Mouse (Mus musculus): ENCODE measurements at regions not wholly inside any gene's neighbourhood (a gene's known extent, or its start where the extent isn't known, plus 50 kb on each side); places are given as distances from the start of the nearest gene placed in this dataset.

DNA sequence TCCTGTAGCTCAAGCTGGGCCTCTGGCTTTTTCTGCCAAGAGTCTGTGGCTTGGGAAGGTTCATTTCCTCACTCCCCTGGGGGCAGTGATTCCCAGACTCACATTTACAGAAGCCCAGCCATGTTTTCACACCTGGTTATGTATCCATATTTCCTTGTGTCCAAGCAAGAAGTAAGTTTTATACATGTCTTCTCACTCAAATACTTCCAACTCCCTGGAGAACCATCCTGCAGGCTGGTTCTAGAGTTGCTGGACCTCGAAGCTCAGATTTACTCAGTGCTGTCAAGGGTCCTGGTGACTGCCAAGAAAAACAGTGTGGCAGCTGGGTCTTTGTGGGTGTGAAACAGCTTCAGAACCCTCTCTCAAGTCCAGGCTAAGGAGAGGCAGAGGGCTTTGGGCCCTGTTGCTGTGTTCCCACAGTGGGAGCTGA lies 537.6 kb upstream of the Nrp1 start:
- no peak for DNase-seq

DNA sequence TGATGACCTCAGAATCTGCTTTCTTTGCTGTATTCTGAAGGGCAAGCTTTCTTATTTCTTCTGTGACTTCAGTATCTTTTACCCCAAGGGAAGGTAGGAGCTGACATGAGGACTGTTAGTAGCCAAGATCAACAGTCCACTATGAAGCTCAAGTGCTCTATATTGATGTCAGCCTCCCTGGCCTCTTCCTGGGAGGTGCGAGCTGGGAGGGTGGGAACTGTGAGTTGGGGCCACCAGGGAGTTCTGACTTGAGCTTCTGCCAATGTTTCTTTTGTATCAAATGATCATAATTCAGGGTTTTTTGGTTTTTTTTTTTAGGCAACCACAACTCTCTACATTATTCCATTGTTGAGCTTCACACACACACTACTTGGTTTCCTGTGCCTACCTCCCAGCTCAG lies 536.8 kb upstream of the Nrp1 start:
- no peak for DNase-seq

DNA sequence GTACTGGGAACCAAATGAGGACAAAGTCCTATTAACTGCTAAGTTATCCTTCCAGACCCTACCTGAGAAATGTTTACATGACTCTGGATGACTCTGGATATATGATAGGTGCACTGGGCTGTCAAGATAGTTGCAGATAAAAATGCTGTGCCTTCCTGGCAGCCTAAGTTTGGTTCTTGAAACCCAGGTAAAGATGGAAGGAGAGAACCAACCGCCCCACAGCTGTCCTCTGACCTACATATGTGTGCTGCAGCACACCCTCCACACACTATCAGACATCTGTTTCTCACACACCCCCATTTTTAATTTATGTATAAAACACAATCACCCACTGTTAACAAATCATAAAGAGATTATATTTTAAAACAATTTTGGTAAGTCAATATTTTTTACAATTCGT lies 533.4 kb upstream of the Nrp1 start:
- DNase-seq, result no peak

DNA sequence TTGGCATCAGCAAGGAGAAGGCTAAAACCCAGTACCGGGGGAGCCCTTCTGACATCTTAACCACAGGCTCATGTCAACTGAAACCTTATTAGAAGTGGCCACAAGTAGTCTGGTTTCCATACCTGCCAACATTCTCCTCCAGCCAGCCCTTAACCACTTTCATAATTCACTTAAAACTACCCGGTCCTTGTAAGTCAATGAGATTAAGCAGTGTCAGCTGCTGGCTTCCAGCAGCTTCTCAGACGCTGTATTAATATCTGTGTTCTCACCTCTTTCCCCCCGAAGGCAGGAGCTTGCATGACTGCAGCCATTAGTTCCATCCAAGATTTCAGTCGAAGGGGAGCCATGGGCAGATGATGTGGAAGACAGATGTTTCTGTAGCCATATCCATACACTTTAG lies 530.6 kb upstream of the Nrp1 start:
- DNase-seq, result no peak

DNA sequence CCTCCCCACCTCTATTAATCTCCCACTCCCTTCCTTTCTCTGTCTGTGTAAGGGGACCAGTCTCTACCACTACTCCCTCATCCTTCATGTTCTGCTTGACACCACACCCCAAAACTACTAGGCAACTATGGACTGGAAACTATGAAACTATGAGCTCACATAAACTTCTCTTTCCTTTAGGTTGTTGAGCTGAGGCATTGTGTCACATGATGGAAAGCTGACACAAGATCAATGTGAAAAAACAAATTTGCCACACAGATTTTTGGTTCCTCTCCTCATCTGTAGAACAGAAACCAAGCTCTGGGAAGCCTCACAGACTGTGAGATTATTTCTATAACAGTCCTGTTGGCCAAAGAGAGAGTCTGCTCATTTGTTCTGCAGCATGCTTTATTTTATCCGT lies 528.7 kb upstream of the Nrp1 start:
- no peak for DNase-seq

DNA sequence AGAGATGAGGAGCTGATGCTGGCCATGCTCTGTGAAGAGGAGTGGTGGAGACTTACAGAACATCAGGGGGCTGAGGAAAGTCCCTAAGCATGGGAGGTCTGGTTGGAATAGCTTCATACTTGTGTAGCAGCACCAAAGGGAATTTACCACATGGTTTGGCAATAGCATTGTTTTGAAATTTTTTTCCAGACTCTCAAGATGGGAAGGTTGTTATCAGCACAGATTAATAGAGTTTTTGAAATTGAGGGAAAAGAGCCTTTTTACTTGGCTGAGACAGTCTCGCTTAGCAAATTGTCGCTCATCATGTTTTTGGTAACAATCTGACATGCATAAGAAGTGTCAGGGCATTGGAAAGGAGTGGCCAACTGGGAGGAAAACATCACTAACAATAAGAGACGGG lies 524.4 kb upstream of the Nrp1 start:
- no peak for DNase-seq

DNA sequence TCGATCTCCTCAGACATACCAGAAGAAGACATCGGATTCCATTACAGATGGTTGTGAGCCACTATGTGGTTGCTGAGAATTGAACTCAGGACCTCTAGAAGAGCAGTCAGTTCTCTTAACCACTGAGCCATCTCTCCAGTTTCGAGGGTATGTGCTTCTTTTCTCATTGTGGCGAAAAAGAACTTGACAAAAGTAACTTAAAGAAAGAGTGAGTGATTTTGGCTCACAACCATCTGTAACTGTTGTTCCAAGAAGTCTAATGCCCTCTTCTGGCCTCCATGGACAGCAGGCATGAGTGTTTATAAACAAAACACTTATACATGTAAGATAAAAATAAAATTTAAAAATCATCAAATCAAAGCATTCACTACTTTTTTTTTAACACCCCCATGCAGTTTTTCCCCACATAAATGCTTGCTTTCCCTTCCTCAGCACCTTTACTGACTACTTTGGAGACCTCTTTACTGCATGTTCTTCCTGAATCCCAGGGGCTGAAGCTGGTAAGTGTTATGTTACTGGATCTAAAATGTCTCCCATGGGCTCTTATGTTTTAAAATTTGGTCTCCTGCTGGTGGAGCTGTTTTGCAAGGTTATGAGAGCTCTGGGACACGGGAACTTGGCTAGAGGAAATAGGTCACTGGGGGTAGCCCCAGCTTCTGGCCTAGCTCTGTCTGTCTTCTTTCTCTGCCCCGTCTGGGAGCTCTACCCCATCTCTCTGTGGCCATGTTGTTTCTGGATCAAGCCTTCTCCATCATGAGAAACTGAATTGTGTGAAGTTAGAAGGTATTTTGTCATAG lies 521.8 kb upstream of the Nrp1 start:
- DNase-seq, result no peak

DNA sequence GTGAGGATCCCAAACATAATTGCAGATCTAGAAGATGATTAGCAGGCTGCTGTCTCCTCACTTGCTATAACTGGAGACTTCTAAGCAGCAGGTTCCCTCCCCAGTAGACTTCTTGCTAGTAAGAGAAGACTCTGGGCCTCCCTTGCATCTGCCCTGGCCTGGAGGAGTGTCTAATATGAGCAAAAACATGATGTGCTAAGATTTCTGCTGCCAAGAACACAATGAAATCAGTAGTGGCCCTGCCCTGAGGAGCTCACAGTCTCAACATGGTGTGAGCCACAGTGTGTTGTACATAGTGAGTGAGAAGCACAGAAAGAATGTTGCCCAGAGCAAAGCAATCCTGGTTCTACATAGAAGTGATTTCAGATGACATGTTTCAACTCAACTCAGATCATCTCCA lies 520.1 kb upstream of the Nrp1 start:
- DNase-seq, result no peak

DNA sequence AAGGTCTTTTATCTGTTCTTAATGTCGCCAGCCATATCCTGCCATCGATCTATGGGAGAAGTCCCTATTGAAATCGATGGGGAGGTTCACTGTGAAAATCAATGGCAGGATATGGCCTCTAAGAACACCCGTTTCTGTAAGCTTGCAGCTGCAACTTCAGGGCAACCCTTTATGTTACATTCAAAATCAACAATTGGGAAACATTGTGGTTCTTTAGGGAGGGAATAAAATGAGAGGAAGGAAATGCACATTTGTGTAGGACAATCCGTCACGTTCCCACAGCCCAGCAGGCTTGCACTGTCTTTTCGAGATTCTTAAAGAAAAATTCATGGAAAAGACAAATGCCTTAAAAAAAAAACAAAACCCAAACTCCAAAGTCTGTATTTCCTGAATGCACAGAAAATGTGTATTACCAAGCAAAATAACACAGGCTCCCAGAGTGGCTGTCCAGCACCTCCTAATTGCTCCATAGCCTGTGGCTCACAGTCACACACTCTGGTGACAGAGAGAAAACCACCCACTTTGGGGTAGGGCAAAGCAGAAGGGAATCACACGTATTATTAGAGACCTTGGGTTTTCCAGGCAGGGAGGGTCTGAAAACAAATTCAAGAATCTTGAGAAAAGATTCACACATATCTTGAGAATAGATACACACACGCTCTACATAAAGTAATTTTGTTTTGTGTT lies 510.9 kb upstream of the Nrp1 start:
- DNase-seq, result no peak

DNA sequence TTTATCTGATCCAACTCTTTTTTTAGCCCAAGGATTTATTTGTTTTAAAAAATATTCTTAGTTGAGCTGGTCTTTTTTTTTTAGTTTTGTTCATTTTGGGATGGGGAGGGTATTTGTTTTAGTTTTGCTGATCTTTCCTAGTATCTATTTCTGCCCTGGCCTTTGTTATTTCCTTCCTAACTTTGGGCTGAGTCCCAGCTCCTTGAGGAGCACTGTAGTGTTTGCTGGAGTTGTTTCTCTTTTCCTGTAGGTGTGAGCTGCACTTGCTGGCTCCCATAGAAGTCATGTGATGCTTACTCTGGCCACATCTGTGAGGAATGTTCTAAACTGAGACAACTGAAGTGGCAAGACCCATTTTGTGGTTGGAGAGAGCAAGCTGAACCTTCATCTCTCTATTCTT lies 508.5 kb upstream of the Nrp1 start:
- DNase-seq, result peak; percentile 10 to 53

DNA sequence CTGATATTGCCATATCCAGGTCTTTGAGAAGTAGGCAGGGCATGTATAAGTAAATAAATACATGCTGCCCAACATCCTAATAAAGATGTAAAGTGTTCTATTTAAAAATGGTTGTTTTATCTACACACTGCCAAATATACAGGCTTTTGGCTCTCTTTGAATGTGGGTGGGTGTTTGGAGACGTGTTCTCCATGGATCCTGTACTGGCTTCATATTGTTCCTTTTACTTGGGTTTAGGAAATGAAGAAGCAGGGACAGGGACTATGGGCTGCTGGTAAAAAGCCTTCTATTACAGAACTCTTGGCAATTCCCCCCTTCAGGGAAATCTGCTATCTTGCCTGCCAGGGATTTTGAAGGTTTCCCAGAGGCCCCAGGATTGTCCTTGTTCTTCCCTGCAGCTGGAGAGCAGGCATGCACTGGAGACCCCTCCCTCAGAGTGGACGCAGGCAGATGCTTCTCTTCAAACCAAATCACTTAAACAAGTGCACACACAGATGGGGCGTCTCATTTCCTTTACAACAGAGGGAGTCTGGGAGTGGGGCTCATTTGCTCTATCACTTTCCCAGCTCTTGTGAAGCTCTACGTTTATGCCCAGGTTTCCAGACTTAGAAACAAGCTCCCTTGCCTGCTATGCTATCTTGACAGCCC lies 502.6 kb upstream of the Nrp1 start:
- no peak for DNase-seq

DNA sequence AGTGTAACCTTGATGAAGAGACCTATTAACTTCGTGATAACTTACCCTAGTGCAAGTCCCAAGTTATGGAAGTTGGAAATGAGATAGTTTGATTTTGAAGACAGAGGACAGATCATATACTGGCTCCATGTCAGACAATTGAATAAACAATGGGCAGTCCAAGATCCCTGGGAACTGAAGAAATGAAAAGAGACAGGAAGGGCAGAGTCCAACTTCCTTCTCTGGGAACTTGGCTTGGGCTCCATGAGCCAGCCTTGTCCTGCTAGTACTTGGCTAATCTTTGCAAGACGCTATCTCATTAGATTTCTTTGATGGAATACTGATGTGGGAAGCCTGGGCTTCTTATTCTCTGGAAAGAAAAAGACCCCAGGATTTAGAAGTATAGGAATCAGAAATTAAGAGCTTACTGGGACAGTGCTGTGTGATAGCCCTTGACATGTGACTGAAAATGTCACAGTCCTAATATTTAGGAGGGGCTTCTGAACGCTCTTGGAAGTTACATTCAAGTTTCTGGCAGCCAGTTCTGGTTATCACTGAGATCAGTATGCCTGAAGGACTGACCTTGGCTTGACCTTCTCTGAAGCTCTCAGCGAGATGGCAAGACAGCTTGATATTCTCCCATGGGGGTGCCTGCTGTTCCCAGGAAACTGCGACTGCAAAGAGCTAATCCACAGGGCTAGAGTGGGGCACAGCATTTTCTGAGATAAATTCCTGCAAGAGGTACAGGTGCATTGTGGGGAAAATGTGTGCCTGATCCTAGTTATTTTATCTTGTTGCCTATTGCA lies 501.9 kb upstream of the Nrp1 start:
- peak; percentile 10 to 22 for DNase-seq

DNA sequence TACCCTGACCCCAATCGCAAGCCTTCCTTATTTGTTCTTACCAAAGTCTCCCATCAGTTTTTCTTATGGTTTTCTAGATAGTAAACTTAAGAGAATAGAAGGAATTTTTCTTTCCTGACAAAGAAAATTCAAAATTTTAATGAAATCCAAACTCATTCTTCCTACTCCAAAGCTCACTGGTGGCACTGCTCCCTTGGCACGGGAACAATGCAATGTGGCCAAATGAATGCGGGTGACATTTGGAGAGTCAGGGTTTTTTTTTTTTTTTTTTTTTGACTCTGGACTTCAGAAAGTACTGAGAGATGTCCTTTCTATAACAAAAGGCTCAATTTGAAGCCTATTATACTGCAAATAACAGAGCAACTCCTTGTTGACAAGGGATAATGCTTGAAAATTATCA lies 499.4 kb upstream of the Nrp1 start:
- no peak for DNase-seq

DNA sequence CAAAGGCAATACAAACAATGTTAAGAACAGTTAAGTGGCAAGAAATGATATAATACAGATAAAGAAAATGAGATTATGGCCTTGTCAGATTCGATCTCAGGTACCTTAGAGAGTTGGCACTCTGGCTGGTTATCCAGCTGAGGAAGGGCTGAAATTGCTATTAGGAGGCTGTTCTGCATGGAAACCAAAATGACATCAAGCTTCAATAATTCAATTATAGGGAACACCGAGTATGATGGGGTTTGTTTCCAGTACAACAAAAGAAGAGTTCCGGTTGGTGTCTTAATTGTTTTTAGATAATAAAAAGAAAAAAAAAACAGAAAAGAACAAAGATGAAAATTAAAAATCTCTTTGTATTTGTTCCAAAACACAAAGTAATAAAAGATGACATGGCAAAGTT lies 498.0 kb upstream of the Nrp1 start:
- no peak for DNase-seq

DNA sequence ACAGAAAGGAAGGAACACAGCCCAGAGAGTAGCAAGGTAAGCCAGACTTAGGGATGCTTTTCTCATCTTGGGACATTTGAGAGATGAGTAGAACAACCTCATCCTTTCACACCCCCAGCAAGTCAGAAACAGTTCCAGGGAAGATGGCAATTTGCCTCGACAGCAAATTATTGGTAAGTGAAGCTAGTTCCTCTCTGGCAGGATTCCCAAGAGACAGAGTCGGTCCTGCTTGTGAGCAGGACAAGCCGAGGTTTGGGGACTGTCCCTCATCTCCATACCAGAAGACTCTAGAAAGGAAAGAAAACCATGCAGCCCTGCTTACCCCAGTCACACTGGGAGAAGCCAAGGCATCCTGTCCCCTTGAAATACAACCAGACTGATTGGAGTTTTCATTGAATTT lies 497.5 kb upstream of the Nrp1 start:
- no peak for DNase-seq

DNA sequence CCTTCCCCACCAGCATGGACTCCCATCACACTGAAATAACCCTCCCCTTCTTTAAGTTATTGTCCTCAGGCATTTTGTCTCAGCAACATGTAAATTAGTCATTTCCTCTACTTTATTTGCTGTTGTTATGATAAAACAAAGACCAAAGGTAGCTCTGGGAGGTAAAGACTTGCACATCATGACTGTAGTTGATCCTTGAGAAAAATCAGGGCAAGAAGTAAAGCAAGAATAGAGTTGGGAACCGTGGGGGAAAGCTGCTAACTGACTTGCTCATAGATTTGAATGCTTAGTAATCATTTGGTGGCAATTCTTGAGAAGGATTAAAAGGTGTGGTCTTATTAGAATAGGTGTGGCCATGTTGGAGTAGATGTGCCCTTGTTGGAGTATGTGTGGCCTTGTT lies 473.8 kb upstream of the Nrp1 start:
- DNase-seq, result no peak

DNA sequence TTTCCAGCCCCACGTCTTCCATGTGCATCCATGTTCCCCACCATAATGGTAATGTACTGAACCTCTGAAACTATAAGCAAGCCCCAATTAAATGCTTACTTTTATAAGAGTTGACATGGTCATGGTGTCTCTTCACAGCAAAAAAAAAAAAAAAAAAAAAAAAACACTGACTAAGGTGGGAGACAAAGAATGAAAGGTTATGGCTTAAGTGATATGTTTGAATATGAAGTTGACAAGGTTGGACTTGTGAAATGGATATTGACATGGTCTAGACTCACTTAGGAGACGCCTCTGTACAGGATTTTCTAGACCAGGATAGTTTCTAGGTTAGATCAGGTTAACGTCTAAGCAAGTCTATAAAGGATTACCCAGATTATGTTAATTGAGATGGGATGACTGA lies 473.2 kb upstream of the Nrp1 start:
- no peak for DNase-seq

DNA sequence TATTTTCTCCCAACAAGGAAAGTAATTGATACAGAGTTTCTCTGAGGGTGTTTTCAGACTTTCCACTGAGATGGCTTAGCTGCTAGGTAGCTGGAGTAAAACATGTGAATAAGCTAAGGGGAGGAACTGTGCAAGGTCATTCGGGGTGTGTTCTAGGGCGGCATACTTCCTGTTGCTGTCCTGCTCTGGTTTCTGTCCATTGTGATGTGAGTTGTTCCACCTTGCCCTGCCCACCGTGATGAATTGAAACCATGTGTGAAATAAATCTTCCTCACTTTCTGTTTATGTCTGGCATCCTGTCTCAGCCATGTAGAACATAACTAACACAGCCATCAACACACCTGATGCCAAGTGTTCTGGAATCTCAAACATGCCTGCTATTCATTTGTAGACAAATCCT lies 472.6 kb upstream of the Nrp1 start:
- DNase-seq, result peak in 1 of 2 experiments; percentile 17

DNA sequence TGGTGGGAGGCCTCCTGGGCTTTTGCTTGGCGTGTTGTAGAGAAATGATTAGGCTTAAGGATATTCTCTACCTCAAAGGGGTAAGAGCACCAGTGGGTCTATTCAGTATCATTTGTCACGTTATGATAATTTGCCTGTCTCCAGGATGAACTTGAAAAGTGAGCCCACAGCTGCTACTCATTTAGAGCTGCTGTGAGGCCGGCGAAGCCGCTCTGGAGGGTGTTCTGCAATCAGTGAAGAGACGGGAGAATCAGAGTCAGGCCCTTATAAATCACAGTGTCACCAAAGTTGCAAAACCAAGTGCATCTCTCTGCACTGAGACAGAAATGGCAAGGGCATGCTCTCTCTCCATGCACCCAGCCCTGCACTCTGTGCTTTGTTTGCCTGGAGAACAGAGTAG lies 467.7 kb upstream of the Nrp1 start:
- DNase-seq, result no peak

DNA sequence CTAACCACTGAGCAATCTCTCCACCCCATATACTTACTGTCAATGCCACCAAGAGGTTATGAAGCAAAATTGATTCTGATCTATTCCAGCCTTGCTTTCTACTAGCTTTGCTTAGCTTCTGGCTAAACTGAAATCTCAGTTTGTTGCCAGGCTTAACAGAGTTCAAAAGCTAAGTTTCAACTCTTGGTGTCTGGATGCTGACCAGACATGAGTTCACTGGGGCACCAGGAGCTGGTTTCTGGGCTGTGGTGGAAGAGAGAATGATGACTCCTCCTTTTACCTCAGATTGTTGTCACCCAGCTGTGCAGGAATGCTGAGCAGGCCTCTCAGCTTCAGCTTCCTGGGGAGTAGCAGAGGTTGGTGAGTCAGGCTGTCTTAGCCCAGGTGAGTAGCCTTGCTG lies 464.1 kb upstream of the Nrp1 start:
- DNase-seq, result no peak

DNA sequence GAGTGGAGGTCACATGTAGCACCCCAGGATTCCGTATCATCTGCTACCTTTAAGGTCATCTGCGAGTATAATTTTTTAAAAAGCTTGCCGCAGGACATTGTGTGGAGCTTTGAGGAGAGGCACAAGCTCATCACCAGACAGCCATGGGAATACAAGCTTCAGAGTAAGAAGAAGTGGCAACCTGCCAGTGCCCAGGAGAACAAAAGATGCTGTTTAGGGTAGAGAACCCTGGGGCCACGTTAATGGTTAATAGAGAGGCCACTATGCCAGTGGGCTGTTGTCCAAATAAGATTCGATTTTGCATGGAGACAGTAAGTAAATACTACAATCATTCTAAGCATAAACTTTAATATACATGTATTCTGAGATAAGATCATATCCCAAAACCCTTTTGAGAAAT lies 450.0 kb upstream of the Nrp1 start:
- peak; percentile 44 to 63 for DNase-seq

DNA sequence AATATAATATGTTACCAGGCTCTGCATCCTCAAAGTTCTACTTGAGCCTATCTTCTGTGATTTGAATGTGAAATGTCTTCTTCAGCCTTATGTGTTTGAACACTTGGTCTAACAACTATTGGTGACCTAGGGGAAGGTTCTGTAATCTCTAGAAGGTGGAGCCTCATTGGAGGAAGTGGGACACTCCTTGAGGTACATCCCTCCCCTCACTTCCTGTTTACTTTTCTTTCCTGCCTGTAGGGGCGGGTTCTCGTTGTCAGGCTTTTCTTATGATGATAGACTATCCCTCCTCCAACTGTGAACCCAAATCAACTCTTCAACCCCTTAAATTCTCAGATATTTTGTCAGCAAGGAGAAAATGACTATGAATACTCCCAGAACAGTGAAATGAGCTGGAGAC lies 448.8 kb upstream of the Nrp1 start:
- DNase-seq, result no peak

DNA sequence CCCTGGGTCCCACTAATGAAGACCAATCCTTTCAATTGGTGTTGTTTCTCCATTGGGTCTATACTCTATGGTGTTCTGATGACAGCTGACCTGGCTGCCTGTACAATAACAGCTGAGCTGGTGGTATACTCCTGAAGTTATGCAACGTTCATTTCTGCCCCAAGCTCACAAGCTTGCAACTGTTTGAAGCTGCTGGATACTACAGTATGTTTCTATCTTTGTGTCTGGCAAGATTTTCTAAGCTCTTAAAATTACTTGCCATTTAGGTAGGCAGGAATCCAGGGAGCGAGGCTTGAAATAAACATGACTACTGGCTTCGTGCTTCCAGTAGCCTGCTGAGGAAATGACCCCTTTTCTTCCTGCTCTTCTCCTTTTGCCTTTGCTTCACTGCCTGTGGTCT lies 444.3 kb upstream of the Nrp1 start:
- DNase-seq, result no peak

DNA sequence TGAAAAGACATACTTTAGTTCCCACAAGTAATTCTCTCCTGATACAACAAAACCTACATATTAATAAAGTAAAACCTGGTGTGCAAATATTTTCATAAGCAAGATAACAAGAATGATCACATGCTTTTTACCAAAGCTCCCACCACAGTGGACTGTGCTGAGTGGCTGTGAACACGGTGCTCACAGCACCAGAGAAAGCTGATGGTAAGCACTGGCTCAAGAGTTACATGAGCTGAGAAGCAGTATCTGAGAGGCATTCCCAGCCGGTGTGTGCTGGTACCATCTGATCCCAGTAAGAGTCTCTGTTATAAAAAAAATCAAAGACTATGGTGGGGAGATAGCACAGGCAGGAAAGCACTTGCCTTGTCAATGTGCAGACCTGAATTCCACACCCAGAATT lies 443.5 kb upstream of the Nrp1 start:
- no peak for DNase-seq

All from kidney, adult 8-10 months (tissue).